Mouse (Mus musculus) midbrain, embryonic 12.5 days (tissue): ENCODE measurements around the gene Chmp1a. TPM values are rescaled to one million over a fixed set of nuclear protein-coding genes. Genes with fewer than 3 reads are reported as not detected.
A peak's percentile ranks its signal among the peaks of the same experiment; 100 is the strongest.

Source experiments
- ATAC-seq: fragments of 200-750 bp; cut with Nextera tagmentation; 2 replicates; pipeline ENCODE4 v1.8.0; 2017; ENCODE audit warnings: low read depth, moderate TSS enrichment, moderate library complexity; ENCODE audit not compliant: low FRiP score
- H3K27ac ChIP-seq: fragments of 300-500 bp; sonication (generic); replicated peaks from 2 replicates; pipeline ENCODE4 v1.5.1; 2016; ENCODE audit warnings: mild to moderate bottlenecking
- H3K27me3 ChIP-seq: fragments of 300-500 bp; sonication (generic); 2 replicates; pipeline ENCODE4 v1.6.1; 2016; ENCODE audit warnings: mild to moderate bottlenecking
- H3K36me3 ChIP-seq: fragments of 300-500 bp; sonication (generic); 2 replicates; pipeline ENCODE4 v1.6.1; 2016
- H3K4me1 ChIP-seq: fragments of 300-500 bp; sonication (generic); 2 replicates; pipeline ENCODE4 v1.6.1; 2016
- H3K4me2 ChIP-seq: fragments of 300-500 bp; sonication (generic); replicated peaks from 2 replicates; pipeline ENCODE4 v1.6.1; 2016; ENCODE audit warnings: mild to moderate bottlenecking, moderate library complexity
- H3K4me3 ChIP-seq: fragments of 300-500 bp; sonication (generic); 2 replicates; pipeline ENCODE4 v1.5.1; 2016; ENCODE audit warnings: mild to moderate bottlenecking
- H3K9ac ChIP-seq: fragments of 300-500 bp; sonication (generic); replicated peaks from 2 replicates; pipeline ENCODE4 v1.6.1; 2016; ENCODE audit warnings: mild to moderate bottlenecking, moderate library complexity
- H3K9me3 ChIP-seq: fragments of 300-500 bp; sonication (generic); 2 replicates; pipeline ENCODE4 v1.6.1; 2016; ENCODE audit warnings: mild to moderate bottlenecking
- WGBS: fragments of 180-500 bp; shearing (Covaris S2); methylation state at CpG from one replicate; pipeline ENCODE4 v1.1.7; 2016; 5-methylcytosine and 5-hydroxymethylcytosine counted together
- polyA plus RNA-seq: library from polyadenylated mRNA; unstranded; fragments of >200 nt; fragmentation: Nextera tagmentation; extraction: Ambion mirVana; gene quantifications from 2 replicates; pipeline ENCODE4 v1.2.1, GENCODE M21; 2016

The Chmp1a gene
- polyA plus RNA-seq, 1 experiment from 2014 or later = 171 TPM

- H3K4me3 ChIP-seq = no peak overlapping the region
- no peaks in the 10 kb centered on the region for H3K36me3 ChIP-seq
- H3K27ac ChIP-seq = no peak overlapping the region
- no peaks in the 10 kb centered on the region; the same call in 1 of the 2 replicates for H3K27me3 ChIP-seq
- no peaks in the 10 kb centered on the region for H3K9me3 ChIP-seq
- H3K4me2 ChIP-seq = peak overlapping the region; percentile 13; the same call in 1 of the 2 replicates
- 2% methylated on average over 9 of the region's 9 CpGs for WGBS
- H3K9ac ChIP-seq = no peak overlapping the region
- H3K4me1 ChIP-seq = 0 out of 2 replicates have a peak, but pooled peaks cover 2% of the 10 kb centered on the region
- ATAC-seq = no peak
Measured at GRCm38 (mm10) chr8:123190678-123191077, 21.9 kb downstream of the Chmp1a start.

GRCm38 (mm10) chr8:123188841-123189240 is 23.7 kb downstream of the Chmp1a start:
- Histone ChIP-seq H3K27ac (no peak overlapping the region), H3K36me3 (no peaks in the 10 kb centered on the region), H3K9ac (no peak overlapping the region), H3K27me3 (no peaks in the 10 kb centered on the region; the same call in 1 of the 2 replicates), H3K4me3 (no peak overlapping the region), H3K9me3 (no peaks in the 10 kb centered on the region), H3K4me2 (no peak overlapping the region), H3K4me1 (0 out of 2 replicates have a peak, but pooled peaks cover 2% of the 10 kb centered on the region)
- WGBS = 81% methylated on average over 7 of the region's 7 CpGs
- ATAC-seq = no peak

GRCm38 (mm10) chr8:123188006-123188405 is 24.6 kb downstream of the Chmp1a start:
- Histone ChIP-seq H3K27me3 (no peaks in the 10 kb centered on the region; the same call in 1 of the 2 replicates), H3K27ac (no peak overlapping the region), H3K4me1 (0 out of 2 replicates have a peak, but pooled peaks cover 2% of the 10 kb centered on the region), H3K4me3 (no peak overlapping the region), H3K36me3 (no peaks in the 10 kb centered on the region), H3K9ac (no peak overlapping the region), H3K9me3 (no peaks in the 10 kb centered on the region), H3K4me2 (no peak overlapping the region)
- ATAC-seq = no peak
- 85% methylated on average over 2 of the region's 2 CpGs for WGBS

- H3K27ac ChIP-seq = no peak within 1 kb of the TSS
Measured at GRCm38 (mm10) chr8:123185566-123186409, 26.8 kb downstream of the Chmp1a start, which contains the start of gene Dpep1. Gene Dpep1 (plus strand): TSS chr8:123186242.

GRCm38 (mm10) chr8:123181391-123181790 is 31.2 kb downstream of the Chmp1a start:
- H3K36me3 ChIP-seq = no peaks in the 10 kb centered on the region
- peaks cover 15% of the 10 kb centered on the region for H3K9me3 ChIP-seq
- H3K4me1 ChIP-seq = no peaks in the 10 kb centered on the region
- WGBS = 68% methylated on average over 3 of the region's 3 CpGs
- no peak overlapping the region for H3K4me3 ChIP-seq
- H3K4me2 ChIP-seq = no peak overlapping the region
- H3K9ac ChIP-seq = no peak overlapping the region
- no peaks in the 10 kb centered on the region for H3K27me3 ChIP-seq
- H3K27ac ChIP-seq = no peak overlapping the region
- ATAC-seq = no peak

More at GRCm38 (mm10) chr8:123185566-123186409, 26.8 kb downstream of the Chmp1a start, which contains the start of gene Dpep1:
- Histone ChIP-seq H3K4me1 (0 out of 2 replicates have a peak, but pooled peaks cover 2% of the 10 kb centered on the region), H3K4me2 (no peak within 1 kb of the TSS), H3K4me3 (no peak within 1 kb of the TSS), H3K36me3 (no peaks in the 10 kb centered on the region), H3K9ac (no peak within 1 kb of the TSS), H3K9me3 (no peaks in the 10 kb centered on the region), H3K27me3 (no peaks in the 10 kb centered on the region; the same call in 1 of the 2 replicates)
- WGBS = 51% methylated on average over 19 of the region's 19 CpGs
- no peak for ATAC-seq

- 36% methylated on average over 13 of the region's 13 CpGs for WGBS
- Histone ChIP-seq H3K9ac (no peak within 1 kb of the TSS), H3K36me3 (no peaks in the 10 kb centered on the region), H3K9me3 (no peaks in the 10 kb centered on the region), H3K27ac (no peak within 1 kb of the TSS), H3K27me3 (no peaks in the 10 kb centered on the region), H3K4me1 (peaks cover 9% of the 10 kb centered on the region; the same call in 1 of the 2 replicates), H3K4me2 (no peak within 1 kb of the TSS; the same call in 1 of the 2 replicates), H3K4me3 (no peak within 1 kb of the TSS; the same call in 1 of the 2 replicates)
- ATAC-seq = no peak
Measured at GRCm38 (mm10) chr8:123157888-123158465, 54.6 kb downstream of the Chmp1a start, which contains the start of gene Sult5a1. Gene Sult5a1 (minus strand): TSS chr8:123158315.

GRCm38 (mm10) chr8:123156070-123156773 is 56.3 kb downstream of the Chmp1a start:
- H3K27me3 ChIP-seq = no peaks in the 10 kb centered on the region
- no peak overlapping the region for H3K4me3 ChIP-seq
- H3K4me1 ChIP-seq = peaks cover 9% of the 10 kb centered on the region; the same call in 1 of the 2 replicates
- ATAC-seq = no peak
- H3K9ac ChIP-seq = no peak overlapping the region
- H3K27ac ChIP-seq = no peak overlapping the region
- no peak overlapping the region for H3K4me2 ChIP-seq
- H3K36me3 ChIP-seq = no peaks in the 10 kb centered on the region
- WGBS = 74% methylated on average over 9 of the region's 9 CpGs
- no peaks in the 10 kb centered on the region for H3K9me3 ChIP-seq

GRCm38 (mm10) chr8:123155177-123155576 is 57.4 kb downstream of the Chmp1a start:
- 81% methylated on average over 5 of the region's 5 CpGs for WGBS
- Histone ChIP-seq H3K4me2 (no peak overlapping the region), H3K36me3 (no peaks in the 10 kb centered on the region), H3K4me3 (no peak overlapping the region), H3K27ac (no peak overlapping the region), H3K9me3 (no peaks in the 10 kb centered on the region), H3K27me3 (no peaks in the 10 kb centered on the region), H3K4me1 (peaks cover 9% of the 10 kb centered on the region; the same call in 1 of the 2 replicates), H3K9ac (no peak overlapping the region)
- ATAC-seq = no peak

Other genes starting within 250 kb of the Chmp1a start
- 64.9 and 66.5 TPM in 2 replicates for gene Ankrd11, start 170.5 kb downstream of the Chmp1a start, polyA plus RNA-seq
- 58.7 and 67.9 TPM in 2 replicates for gene Spg7, start 149.8 kb downstream of the Chmp1a start, polyA plus RNA-seq
- gene Rpl13, start 110.4 kb downstream of the Chmp1a start, polyA plus RNA-seq = 1,023 and 1,075 TPM in 2 replicates
- 0.45 and 0.60 TPM in 2 replicates for gene Cpne7, start 95.4 kb downstream of the Chmp1a start, polyA plus RNA-seq
- 2.3 and 2.6 TPM in 2 replicates for gene Sult5a1, start 54.4 kb downstream of the Chmp1a start, polyA plus RNA-seq
- gene Dpep1, start 26.5 kb downstream of the Chmp1a start, polyA plus RNA-seq = 0.56 TPM in 2 replicates
- 5.9 and 6.5 TPM in 2 replicates for gene Spata33, start 69 bp upstream of the Chmp1a start, polyA plus RNA-seq
- 34.1 and 35.6 TPM in 2 replicates for gene Cdk10, start 12.1 kb upstream of the Chmp1a start, polyA plus RNA-seq
- 2.4 and 2.8 TPM in 2 replicates for gene Spata2l, start 23.5 kb upstream of the Chmp1a start, polyA plus RNA-seq
- 28.2 and 29.3 TPM in 2 replicates for gene Zfp276, start 41.4 kb upstream of the Chmp1a start, polyA plus RNA-seq
- gene Vps9d1, start 41.6 kb upstream of the Chmp1a start, polyA plus RNA-seq = 39.3 and 43.7 TPM in 2 replicates
- 29.6 and 31.6 TPM in 2 replicates for gene Fanca, start 105.8 kb upstream of the Chmp1a start, polyA plus RNA-seq
- 27.7 and 28.6 TPM in 2 replicates for gene Spire2, start 120.0 kb upstream of the Chmp1a start, polyA plus RNA-seq
- 202 and 232 TPM in 2 replicates for gene Tcf25, start 161.0 kb upstream of the Chmp1a start, polyA plus RNA-seq
- 0.09 and 0.24 TPM in 2 replicates for gene Mc1r, start 194.3 kb upstream of the Chmp1a start, polyA plus RNA-seq
- gene Tubb3, start 198.7 kb upstream of the Chmp1a start, polyA plus RNA-seq = 1,098 and 1,155 TPM in 2 replicates
- 37.3 and 44.0 TPM in 2 replicates for gene Def8, start 210.8 kb upstream of the Chmp1a start, polyA plus RNA-seq